ENCODE assay signal across 9 mouse cellular contexts in the genomic region with DNA sequence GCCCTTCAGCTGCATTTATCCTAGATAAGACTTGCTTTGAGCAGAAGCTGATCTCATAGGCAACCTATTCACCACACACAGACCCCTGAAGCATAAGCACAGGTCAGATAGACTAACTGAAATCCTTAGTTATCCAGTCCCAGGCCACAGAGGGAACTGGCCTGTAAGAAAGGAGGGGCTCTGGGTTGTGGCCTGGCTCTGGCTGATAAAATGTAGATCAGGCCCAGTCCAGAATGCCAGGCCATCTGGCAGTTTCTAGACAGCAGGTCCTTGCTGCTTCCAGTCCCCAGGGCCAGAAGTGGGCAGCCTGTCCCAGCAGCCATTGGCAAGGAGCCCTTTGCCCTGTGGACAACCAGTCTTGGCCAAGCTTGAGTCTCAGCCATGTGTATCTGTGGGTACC. TPM values are rescaled to one million over a fixed set of nuclear protein-coding genes. Genes with fewer than 3 reads are reported as not detected.
DNase-seq lines count a peak whose midpoint lies in the region; ATAC-seq lines count a peak whose summit lies in the region.
"Had no signal": no experiment of that assay in that cellular context is flagged by ENCODE, and none has a peak within 500 bp of the region (broad histone marks: within the 10 kb centered on the region; RNA-seq: fewer than 3 reads in every experiment).

No protein-coding gene starts in this region.

- no peak overlapping the region for H3K4me2 ChIP-seq in heart, embryonic 12.5 days
- no peak overlapping the region for H3K4me2 ChIP-seq in forebrain, embryonic 13.5 days

- H3K27ac ChIP-seq in heart, embryonic 12.5 days (ENCODE audit: poor library complexity, severe bottlenecking), result peak overlapping the region; percentile 87
- H3K27ac ChIP-seq in forebrain, embryonic 13.5 days, result no peak overlapping the region
- H3K27ac ChIP-seq: kidney, postnatal 0 days had no signal

- peak; percentile 25 for DNase-seq in kidney, postnatal 10 days
- no peak for DNase-seq in kidney, postnatal 4 days
- peak; percentile 95 for DNase-seq in cerebellum, adult 9-10 months
- no peak for DNase-seq in ovary, adult 18-20 months (ENCODE audit: low spot score)
- DNase-seq in lung, postnatal 10 days, result no peak

- H3K36me3 ChIP-seq in heart, embryonic 12.5 days, result peaks cover 4% of the 10 kb centered on the region; the same call in 1 of the 2 replicates
- H3K36me3 ChIP-seq in forebrain, embryonic 13.5 days (ENCODE audit: poor library complexity, severe bottlenecking), result no peaks in the 10 kb centered on the region

- no peak overlapping the region for H3K4me3 ChIP-seq in heart, embryonic 12.5 days
- H3K4me3 ChIP-seq in forebrain, embryonic 13.5 days, result no peak overlapping the region

- peaks cover 3% of the 10 kb centered on the region for H3K9me3 ChIP-seq in heart, embryonic 12.5 days (replicated peaks)
- H3K9me3 ChIP-seq in forebrain, embryonic 13.5 days (replicated peaks), result 0 out of 2 replicates have a peak, but pooled peaks cover 6% of the 10 kb centered on the region

- ATAC-seq in heart, embryonic 12.5 days (ENCODE audit: insufficient number of reproducible peaks, low FRiP score), result peak; percentile 63; the same call in 1 of the 2 replicates
- peak; percentile 47 for ATAC-seq in megakaryocyte, adult 5-6 weeks (ENCODE audit: poor library complexity, severe bottlenecking)
- ATAC-seq in forebrain, embryonic 13.5 days, result no peak

- H3K27me3 ChIP-seq in heart, embryonic 12.5 days (replicated peaks), result no peaks in the 10 kb centered on the region
- no peaks in the 10 kb centered on the region for H3K27me3 ChIP-seq in forebrain, embryonic 13.5 days

- peak overlapping the region; percentile 43; the same call in 1 of the 2 replicates for H3K9ac ChIP-seq in heart, embryonic 12.5 days
- no peak overlapping the region for H3K9ac ChIP-seq in forebrain, embryonic 13.5 days

- H3K4me1 ChIP-seq in heart, embryonic 12.5 days (replicated peaks), result peaks cover 29% of the 10 kb centered on the region
- peaks cover 14% of the 10 kb centered on the region for H3K4me1 ChIP-seq in forebrain, embryonic 13.5 days

RNA-seq across cellular contexts. Expression of a gene that starts 22.4 kb away (rescaled TPM):
- polyA plus RNA-seq in heart, embryonic 12.5 days (2016; fragmentation: Nextera tagmentation; extraction: Ambion mirVana), result 46.6 and 46.8 TPM in 2 replicates
- total RNA-seq in megakaryocyte, adult 5-6 weeks (2015), result 0.11 TPM in 1 of 2 replicates, not detected in the other
- total RNA-seq in megakaryocyte, adult 5-6 weeks (2017), result 0.40 and 0.57 TPM in 2 replicates
- polyA plus RNA-seq in forebrain, embryonic 13.5 days (2015; fragmentation: Nextera tagmentation; extraction: Ambion mirVana), result 39.7 and 42.2 TPM in 2 replicates

Comparison
In these comparisons a context has a peak if more than half of its experiments do, and no peak if none do; other contexts are left out.
1. DNase-seq: peak in kidney, postnatal 10 days (single experiment) and cerebellum, adult 9-10 months (single experiment); none in kidney, postnatal 4 days (0 of 2), ovary, adult 18-20 months (single experiment) and lung, postnatal 10 days (single experiment).